Mouse (Mus musculus): ENCODE measurements at regions not wholly inside any gene's neighbourhood (a gene's known extent, or its start where the extent isn't known, plus 50 kb on each side); places are given as distances from the start of the nearest gene placed in this dataset.

DNA sequence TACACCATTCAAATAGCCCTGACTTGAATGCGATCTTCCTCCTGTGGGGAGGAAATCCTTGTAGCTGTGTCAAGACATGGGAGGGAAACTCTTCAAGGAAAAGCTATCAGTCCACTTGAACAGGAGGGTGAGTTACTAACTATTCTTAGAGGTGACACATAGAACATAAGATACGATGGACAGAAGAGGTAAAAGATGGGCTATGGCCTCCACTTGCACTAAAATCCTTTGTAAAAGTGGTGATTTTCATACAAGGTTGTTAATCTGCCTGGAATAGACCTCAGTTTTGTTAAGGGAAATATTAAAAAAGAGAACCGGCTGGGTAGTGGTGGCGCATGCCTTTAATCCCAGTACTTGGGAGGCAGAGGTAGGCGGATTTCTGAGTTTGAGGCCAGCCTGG, 102.1 kb upstream of the Cpm start:
- no peak for DNase-seq (ENCODE audit: low read depth)

DNA sequence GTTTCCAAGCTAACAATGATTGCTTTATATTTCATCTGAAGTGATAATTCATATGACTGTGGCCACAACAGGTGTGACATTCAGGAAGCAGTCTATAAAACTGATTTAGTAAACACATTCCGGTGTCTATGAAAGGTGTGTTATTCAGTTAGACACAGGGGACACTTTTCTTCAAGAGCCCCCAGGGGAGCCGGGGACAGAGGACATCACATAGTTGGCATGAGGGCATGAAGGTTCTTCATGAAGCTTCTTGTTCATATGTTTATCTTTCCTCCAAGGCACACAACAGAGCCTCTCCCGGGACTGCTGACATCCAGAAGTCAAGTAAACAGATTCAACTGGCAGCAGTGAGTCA, 102.5 kb upstream of the Cpm start:
- DNase-seq (ENCODE audit: low read depth): no peak

DNA sequence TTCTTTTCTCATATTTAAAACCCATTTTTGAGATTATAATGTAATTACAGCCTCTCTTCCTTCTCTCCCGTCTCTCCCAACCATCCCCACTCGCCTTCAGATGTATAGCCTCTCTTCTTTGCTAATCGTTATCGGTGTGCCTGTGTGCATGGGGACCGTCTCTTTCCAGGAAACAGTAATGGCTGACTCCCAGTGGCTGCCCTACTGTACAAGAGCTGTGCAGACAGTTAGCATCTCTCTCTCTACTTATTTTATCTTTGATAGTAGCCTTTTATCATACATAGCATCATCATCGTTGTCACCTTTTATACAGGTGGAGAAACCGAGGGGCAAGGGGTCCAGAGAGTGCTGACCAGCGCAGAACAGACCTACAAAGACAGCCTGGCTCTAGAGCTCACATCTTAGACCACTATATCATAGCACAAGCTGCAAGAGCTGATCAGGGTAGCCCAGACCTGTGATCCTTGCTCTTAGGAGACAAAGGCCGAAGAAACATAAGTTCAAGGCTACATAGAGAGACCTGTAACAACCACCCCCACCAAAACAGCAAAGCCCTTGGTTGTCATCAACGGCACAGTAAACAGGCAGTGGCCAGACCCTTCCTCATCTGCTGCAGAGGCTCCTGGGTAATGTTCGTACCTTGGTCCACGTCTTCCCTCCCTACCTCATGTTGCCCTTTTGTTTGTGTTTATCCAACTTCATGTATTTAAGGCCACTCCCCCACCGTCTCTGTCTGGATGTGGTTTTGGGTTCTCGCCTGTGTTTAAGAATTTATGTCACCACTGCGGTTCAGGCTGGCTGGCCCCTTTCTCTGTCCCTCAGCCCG, 103.1 kb upstream of the Cpm start:
- DNase-seq (ENCODE audit: low read depth): peak; percentile 81

DNA sequence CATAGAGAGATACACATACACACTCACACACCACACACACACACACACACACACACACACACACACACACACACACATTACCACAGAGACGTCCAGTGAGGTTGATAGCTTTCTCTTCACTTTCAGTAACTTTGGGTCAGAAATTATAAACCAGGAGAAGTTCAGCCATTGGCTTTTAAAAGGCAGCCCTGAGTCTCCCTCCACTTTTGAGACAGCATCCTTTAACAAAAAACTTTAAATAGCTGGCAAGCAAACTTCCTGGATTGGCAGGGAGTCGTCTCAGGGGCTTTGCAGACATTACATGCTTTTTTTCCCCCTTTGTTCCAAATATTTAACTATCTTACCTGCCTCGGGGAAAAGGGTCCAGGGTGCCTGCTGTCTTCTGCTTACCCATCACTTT, 103.7 kb upstream of the Cpm start:
- DNase-seq (ENCODE audit: low read depth): no peak

DNA sequence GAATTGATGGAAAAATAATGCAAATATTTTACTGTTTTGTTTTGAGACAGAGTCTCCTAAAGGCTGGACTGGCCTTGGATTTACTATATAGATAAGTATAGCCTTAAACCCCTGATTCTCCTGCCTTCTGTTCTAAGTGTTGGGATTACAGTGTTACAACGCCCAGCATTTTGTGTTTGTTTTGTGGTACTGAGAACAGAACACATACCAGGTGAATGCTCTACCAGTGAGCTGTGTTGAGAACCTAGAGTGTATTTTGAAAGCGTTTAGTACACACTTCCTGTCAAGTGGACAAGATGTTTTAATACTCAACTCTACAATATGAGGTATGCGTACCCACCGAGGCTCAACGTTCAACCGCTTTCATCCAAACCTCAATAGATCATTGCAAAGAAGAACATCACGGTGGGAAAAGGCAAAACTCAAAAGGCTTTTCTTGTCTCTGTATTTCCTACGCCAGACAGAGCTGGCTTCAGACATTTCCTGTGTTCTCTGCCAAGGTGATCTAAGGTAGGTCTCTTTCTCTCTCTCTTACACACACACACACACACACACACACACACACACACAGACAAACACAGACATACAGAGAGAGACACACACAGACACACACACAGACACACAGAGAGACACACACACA, 104.3 kb upstream of the Cpm start:
- DNase-seq (ENCODE audit: low read depth): no peak

DNA sequence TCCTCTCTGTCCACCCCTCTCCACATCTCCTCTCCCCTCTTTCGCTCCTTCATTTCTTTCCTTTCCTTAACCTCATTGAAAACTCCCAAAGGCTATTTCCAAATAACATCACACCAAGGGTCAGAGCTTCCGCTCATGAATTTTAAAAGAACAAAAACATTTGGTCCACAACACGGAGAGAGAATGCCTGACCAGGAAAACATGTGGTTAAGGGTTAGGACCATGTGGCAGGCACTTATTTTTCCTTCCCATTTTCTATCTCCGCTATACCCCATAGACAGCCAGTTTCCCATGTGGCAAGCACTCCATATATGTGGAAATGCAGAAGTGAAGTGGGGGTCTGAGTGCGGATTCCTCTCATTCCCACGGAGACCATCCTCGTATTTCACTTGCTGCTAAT, 105.2 kb upstream of the Cpm start:
- no peak for DNase-seq (ENCODE audit: low read depth)

DNA sequence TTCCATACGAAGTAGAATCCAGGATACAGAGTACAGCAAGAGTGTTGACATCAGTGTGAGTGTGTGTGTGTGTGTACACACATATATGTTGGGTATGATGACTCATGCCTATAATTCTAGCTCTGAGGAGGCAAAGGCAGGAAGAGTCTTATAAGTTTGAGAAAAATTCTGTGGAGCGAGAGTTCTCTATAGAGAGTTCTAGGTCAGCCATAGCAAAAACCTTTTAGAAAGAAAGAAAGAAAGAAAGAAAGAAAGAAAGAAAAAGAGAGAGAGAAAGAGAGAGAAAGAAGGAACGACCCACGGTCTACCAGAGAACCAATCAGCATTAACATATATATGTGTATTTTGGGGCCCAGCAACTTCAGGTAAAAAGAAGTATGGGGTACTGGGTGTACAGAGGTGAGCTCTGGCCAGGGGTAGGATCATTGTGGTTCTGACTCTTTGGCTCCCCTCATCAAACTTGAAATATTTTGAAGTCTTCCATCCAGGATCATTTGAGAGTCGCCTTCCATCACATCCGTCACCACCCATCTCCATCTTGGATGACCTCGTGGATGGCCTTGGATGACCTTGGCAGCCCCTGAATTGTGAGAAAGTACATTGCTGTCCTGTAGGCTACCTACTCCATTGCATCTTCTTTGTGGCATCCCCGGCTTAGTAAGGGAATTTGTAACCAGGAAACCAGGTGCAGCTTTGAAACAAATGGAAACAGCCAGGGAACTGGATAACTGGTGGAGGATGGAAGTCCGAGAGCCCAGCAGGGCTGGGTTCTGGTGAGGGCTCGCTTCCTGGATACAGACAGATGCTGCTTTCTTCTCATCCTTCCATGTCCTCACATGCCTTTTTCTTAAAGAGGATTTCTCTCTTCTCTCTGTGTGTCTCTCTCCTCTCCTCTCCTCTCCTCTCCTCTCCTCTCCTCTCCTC, 106.1 kb upstream of the Cpm start:
- DNase-seq (ENCODE audit: low read depth): no peak

DNA sequence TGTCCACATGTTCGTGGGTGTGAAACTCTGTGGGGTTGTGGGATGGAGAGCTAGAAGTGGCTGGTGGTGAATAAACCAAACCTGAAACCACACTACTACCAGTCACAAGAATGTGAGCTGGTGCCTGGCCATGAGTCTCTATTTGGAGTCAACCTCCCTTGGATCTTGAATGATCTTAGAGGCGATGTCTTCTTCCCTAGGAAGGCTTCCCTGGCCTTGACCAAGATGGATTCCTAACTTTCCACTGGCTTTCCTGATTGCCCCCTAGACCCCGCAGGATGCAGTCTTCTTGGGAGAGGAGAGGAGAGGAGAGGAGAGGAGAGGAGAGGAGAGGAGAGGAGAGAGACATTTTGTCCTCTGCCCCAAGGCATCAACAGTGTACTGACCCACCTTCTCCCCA, 106.9 kb upstream of the Cpm start:
- DNase-seq (ENCODE audit: low read depth): no peak

DNA sequence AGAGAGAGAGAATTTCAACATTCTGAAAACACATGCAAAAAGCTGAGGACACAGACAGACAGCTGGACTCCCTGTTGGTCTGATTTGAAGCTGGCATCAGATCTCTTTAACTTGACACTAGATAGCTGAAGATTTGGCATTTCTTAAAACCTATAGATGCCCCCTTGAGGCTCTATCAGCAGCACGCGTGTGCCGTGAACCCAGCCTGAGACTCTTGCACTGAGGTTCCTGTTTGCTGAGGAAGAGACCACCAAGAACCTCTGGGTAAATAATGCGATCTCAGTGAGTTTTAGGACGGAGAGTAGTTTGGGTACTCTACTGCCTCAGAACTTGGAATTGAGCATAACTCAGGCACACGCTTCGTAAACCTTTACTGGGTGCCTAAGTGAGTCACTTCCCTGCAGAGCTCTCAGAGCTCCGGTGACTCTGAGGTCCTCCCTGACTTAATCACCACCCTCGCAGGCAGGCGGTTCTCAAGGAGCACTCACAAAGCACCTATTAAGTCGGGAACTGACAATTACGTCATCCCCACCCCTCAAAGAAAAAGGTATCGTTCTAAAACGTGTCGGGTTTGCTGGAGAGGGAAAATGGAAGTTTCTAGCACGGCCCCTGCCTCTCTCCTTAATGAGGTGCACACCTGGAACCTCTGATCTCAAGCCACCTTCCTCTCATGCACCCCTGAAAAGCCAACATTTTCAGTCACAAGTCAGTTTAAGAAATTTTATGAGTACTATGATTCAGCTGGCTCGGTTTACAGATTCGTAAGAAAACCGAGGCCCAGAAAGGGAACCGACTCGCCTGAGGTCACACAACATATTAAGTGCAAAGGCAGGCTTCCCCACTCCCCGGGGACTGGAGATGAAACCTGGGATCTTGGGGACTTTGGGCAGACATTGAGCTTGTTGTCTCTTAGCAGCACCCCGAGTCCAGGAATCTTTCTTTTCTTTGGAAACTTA, 107.7 kb upstream of the Cpm start:
- DNase-seq (ENCODE audit: low read depth): no peak

DNA sequence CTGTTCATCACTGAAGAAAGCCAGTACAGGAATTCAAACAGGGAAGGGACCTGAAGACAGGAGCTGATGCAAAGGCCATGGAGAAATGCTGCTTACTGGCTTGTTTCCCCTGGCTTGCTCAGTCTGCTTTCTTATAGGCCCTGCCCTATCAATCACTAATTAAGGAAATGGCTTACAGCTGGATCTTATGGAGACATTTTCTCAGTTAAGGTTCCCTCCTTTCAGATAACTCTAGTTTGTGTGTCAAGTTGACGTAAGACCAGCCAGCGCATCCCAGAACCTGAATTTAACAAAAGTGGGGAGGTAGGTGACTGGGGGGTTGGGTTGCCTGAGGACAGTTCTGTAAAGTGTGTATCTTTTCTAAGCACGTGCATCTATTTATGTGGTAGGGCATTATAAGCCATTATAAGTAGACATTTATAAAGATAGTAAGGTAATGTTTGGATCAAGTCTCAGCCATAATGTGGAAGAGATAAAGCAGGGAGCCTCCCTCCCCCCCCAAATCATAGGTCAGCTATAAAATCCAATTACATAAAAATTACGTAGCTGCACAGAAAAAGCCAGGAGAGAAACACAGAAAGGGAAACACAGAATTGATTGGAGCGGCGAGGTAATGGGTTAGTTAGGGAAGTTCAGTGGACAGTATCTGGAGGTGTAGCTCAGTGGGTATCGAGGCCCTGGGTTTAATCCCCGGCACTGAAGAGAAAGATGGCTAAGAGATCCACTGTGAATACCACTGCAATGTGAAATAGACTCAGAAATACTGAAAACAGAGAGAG, 108.6 kb upstream of the Cpm start:
- DNase-seq (ENCODE audit: low read depth): no peak

DNA sequence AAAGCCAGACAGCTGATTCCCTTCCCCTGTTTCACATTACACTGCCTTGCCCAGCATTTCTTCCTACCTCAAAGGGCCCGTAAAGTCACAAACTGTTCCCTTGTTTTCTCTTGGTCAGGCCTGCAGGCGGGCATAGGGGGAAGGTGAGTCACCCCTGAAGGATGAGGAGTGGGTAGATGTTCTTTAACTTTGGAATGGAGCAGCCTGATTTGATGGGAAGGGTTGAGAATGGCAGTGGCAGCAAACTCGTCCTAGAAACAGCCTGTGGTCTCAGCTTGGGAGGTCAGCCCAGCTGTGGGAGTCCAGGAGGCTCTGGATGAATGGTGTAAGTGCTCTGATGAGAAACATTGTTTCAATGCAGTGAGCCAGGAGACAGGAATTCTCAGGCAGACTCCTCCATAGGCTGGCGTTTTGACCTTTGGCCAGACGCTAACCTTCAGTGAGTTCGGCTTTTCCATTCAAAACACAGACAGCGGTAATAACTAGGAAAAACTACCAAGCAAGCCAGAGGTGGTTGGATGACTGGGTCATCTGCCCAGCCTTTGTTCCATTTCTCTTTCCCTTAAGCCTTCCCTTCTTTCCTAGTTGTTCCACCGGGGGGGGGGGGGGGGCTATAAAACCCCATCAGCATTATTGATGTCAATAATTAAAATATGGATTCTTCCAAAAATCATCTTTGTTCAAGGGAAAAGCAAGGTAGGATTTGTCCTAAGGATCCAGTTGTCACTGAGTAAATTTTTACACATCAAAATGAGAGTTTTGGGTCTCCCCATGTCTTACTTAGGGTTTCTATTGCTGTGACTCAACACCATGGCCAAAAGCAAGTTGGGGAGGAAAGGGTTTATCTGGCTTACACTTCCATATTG, 109.4 kb upstream of the Cpm start:
- DNase-seq (ENCODE audit: low read depth): no peak

DNA sequence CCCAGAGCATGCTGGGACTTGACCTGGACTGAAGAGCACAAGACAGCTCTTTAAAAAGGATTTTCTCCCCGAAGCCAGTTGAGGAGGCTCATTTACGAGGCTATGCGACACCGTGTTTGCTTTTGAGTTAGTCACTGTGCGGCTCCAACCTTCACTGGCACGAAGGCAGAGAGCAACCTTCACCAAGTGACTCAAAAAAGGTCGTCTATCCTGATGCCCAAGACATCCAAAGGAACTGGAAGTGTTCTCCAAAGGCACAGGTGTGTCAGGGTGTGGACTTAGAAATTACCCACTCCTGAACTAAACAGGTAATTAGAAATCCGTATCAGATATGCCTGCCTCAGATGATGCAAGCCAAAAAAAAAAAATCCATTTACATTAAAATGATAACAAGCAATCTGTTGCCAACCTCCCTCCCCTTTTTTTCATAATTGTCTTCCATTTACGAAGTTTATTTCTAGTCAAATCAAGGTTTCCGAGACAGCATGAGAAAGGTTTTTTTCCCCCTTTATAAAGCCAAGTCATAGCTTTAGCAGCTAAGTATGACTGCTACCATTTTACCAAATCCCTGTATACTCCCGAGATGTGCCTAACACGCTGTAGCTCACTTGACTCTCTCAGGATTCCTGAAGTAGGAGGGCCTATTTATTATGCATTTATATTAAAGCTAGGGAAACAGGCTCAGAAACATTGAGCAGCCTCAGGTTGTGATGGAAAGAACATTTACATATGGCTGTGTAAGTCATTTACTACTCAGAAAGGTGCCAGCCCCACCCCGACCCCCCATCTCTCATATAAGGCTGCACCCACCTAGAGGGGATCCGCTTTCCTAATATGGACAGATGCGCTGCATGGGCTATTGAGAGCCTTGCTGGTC, 110.3 kb upstream of the Cpm start:
- DNase-seq (ENCODE audit: low read depth): no peak

DNA sequence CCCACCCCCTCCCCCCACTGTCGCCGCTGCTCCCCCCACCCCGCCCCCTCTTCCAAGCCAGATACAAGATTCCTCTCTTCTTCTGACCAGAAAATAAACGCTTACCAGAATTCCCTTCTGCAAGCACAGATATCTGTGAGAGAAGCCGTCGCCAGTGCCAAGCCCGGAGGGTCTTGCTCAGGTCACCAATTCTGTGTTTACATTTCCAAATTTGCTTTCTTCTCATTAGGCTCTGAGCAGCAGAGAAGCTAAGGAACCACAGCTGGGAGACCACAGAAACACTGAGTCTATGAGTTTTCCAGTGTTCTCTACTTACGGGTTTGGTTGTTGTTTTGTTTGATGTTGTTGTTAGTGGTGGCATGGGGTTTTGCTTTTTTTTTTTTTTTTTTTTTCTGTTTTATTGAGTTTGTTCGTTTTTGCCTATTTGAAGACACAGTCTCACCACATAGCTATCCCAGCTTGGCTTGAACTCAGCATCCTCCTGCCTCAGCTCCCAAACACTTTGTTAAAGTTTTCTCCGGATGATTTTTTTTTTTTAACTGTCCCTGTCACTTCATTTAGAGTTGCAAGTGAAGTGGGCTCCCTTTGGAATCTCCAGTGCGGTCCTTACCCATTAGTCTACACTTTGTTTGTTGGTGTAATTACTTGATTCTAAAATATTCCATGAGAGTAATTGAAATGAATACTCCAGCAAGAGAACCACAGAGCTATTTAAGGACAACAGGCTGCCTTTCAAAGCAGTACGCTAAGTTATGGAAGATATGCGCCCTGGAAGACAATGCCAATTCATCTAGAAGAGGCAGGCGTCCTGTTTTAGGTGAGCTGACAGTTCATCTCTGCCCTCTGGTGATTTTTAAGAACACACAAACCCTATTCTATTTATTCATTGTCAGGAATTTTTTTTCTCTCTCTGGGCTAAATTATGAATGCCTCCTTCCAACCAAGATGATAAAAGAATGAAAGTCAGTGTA, 111.2 kb upstream of the Cpm start:
- DNase-seq (ENCODE audit: low read depth): no peak

DNA sequence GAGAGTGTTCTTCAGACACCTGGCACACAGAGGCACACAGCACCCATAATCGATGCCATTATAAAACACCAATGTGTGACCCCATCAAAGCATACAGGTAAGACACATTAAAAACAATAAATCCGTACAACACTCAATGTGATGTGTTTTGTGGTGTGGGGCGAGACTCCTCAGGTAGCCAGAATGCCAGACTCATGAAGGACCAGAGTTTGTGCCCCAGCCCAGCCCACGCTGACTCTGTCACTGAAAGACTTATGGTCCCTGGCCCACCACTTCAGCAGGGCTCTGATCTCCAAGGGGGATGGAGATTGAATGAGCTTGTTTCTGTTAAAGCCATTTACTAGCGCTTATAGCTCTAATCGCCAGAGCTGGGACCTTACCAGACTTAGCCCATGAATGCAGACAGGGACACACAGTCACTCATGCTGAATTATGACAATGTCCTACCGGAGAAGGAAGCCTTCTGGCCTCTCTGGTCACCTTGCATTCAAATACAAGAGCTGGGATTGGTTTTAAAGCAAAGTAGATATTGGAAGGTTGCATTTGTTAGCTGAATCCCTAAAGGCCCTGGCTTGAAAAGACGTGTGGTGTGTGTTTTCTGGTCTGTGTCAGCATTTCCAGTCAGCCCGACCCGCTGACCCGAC, 112.1 kb upstream of the Cpm start:
- DNase-seq (ENCODE audit: low read depth): no peak

DNA sequence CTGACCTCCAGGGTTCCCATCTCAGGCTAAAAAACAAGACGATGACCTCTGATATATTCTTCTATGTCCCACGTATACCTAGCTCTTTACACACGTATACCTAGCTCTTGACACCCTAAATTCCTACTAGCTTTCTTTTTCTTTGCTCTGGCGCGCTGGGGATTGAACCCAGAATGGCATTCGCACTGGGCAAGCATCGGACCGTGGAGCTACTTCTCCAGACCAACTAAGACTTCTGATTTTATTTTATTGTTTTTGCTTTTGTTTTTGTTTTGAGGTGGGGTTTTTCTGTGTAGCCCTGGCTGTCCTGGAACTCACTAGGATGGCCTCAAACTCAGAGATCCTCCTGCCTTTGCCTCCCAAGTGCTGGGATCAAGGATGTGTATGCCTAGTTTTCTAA, 112.8 kb upstream of the Cpm start:
- DNase-seq (ENCODE audit: low read depth): no peak

DNA sequence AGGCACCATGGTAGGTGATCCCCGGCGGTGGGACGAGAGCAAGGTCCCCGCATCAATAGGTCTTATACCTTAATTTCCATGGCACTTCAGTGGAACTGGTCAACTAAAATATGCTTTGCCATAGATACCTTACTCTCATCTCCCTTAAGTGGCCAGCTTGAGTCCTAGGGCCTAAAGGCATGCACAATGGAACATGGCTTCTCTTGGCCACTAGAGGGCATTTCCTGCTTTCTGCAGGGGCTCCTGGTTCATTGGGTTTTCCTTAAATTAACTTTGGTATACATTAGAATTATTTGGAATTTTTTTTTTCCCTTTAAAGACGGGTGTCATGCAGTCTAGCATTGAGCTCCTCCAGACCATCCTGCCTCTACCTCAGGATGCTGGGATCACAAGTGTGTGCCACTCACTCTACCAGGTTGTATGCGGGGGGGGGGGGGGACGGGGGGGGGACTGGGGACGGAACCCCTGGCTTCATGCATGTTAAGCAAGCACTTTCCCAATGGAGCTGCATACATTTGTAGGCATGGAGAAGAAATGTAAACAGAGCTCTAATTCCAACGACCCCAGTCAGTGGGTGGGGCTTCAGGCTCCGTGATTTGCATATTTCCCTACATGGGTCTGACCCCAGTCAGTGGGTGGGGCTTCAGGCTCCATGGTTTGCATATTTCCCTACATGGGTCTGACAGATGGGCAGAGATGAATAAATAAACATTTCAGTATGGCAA, 113.4 kb upstream of the Cpm start:
- DNase-seq (ENCODE audit: low read depth): peak; percentile 63

DNA sequence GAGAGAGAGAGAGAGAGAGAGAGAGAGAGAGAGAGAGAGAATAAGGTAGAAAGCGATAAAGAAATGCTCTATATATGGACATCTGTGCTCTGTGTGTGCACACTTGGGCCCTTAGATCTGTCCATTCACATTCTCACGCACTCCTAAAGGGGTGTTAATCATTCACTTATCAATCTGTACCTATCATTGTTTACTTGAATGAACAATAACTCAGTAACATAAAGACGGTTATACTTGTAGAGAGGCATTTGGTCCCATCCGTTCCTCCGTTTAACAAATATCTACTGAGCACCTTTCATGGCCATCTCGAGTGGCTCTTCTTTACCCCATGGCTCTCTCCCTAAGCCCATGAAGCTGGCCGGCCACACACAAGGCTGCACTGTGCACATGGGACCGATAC, 114.3 kb upstream of the Cpm start:
- DNase-seq (ENCODE audit: low read depth): no peak
